In the genomic region with DNA sequence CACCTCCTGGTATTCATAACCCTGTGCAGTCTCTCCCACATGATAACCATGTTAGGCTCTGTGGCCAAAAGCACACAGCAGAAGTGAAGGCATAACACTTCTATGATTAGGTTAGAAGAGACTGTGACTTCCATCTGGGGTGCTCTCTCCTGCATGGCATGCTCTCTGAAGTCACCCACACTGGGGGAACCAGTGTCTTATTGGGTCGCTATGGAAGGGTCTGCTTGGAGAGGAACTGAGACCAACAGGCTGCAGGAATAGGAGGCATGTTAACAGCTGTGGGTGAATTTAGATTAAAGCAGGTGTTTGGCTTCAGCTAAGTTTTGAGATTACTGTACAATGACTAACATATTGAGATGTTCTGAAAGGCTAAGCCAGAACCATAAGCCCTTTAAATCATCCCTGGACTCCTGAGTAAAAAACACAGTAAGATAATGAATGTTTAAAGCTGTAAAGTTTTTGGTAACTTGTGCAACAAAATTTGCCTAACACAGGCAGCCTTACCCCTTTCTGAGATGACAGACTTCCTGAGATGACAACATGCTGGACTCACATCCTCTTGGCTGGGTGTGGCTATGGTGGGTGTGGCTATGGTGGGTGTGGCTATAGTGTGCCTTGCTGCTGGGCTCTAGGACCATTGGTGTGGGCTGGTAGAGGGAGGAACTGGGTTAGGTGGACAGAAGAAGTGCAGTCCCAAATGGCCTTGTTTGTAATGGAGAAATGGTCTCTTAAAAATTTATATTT, we compare ENCODE assay signal across 11 mouse cellular contexts. TPM values are rescaled to one million over a fixed set of nuclear protein-coding genes. Genes with fewer than 3 reads are reported as not detected.
DNase-seq lines count a peak whose midpoint lies in the region; ATAC-seq and TF ChIP-seq lines count a peak whose summit lies in the region.
"Had no signal": no experiment of that assay in that cellular context is flagged by ENCODE, and none has a peak within 500 bp of the region (broad histone marks: within the 10 kb centered on the region; RNA-seq: fewer than 3 reads in every experiment).

No protein-coding gene starts in this region.

- no peak overlapping the region for H3K27ac ChIP-seq in lung, postnatal 0 days (ENCODE audit: low read length)
- H3K27ac ChIP-seq in spleen, adult 2 months (ENCODE audit: insufficient read depth, low read length), result peak overlapping the region; percentile 33; the same call in 1 of the 2 replicates
- H3K27ac ChIP-seq in forebrain, embryonic 10.5 days, result no peak overlapping the region
- H3K27ac ChIP-seq: midbrain, embryonic 13.5 days had no signal

- no peak overlapping the region for H3K4me2 ChIP-seq in lung, postnatal 0 days (replicated peaks; ENCODE audit: low read depth, low read length)
- H3K4me2 ChIP-seq: midbrain, embryonic 13.5 days had no signal

- no peak for TF ChIP-seq CTCF in lung, postnatal 0 days (IDR thresholded peaks at IDR 0.05)
- no peak for TF ChIP-seq CTCF in spleen, adult 2 months (IDR thresholded peaks at IDR 0.05; ENCODE audit: extremely low read depth, insufficient read depth, insufficient read length, insufficient replicate concordance)

- H3K36me3 ChIP-seq in lung, postnatal 0 days (ENCODE audit: insufficient read depth, low read length), result no peaks in the 10 kb centered on the region
- H3K36me3 ChIP-seq in spleen, adult 2 months (ENCODE audit: control insufficient read depth, insufficient read depth, low read length), result no peaks in the 10 kb centered on the region
- H3K36me3 ChIP-seq in forebrain, embryonic 10.5 days (replicated peaks), result no peaks in the 10 kb centered on the region

- no peaks in the 10 kb centered on the region for H3K27me3 ChIP-seq in lung, postnatal 0 days (replicated peaks; ENCODE audit: insufficient read depth, low read length)
- no peaks in the 10 kb centered on the region for H3K27me3 ChIP-seq in spleen, adult 2 months (ENCODE audit: control insufficient read depth, insufficient read depth, low read length)
- H3K27me3 ChIP-seq in forebrain, embryonic 10.5 days (ENCODE audit: poor library complexity, severe bottlenecking), result no peaks in the 10 kb centered on the region
- H3K27me3 ChIP-seq: midbrain, embryonic 13.5 days had no signal

- no peaks in the 10 kb centered on the region for H3K4me1 ChIP-seq in lung, postnatal 0 days (ENCODE audit: insufficient read depth, low read depth, low read length)
- peaks cover 3% of the 10 kb centered on the region; the same call in 1 of the 2 replicates for H3K4me1 ChIP-seq in spleen, adult 2 months (ENCODE audit: control insufficient read depth, insufficient read depth, insufficient read length)
- H3K4me1 ChIP-seq in forebrain, embryonic 10.5 days, result no peaks in the 10 kb centered on the region

- peak; percentile 36 for DNase-seq in adrenal gland, postnatal 14 days
- DNase-seq in adrenal gland, adult 2 months, result no peak
- peak; percentile 8 for DNase-seq in ZHBTc4 (ENCODE audit: low read depth, low spot score)
- peak; percentile 62 for DNase-seq in lung, postnatal 0 days (ENCODE audit: low spot score)
- peak; percentile 43 to 50 for DNase-seq in spleen, adult 2 months (ENCODE audit: low read depth in 1 of 2, low spot score in 2 of 2)
- DNase-seq in urinary bladder, postnatal 14 days (ENCODE audit: low spot score), result no peak
- no peak for DNase-seq in urinary bladder, postnatal 4 days (ENCODE audit: low spot score in 2 of 2)
- no peak for DNase-seq in forebrain, embryonic 10.5 days (ENCODE audit: extremely low spot score, low spot score)
- DNase-seq: cerebellum, postnatal 36 days had no signal

- peak; percentile 67 for ATAC-seq in lung, postnatal 0 days
- ATAC-seq: forebrain, embryonic 16.5 days; midbrain, embryonic 13.5 days had no signal

- 76% methylated on average over 1 of the region's 1 CpGs for WGBS in lung, postnatal 0 days
- 26% methylated on average over 1 of the region's 1 CpGs for WGBS in spleen, adult 2 months
- 91% methylated on average over 1 of the region's 1 CpGs for WGBS in forebrain, embryonic 10.5 days

- H3K9me3 ChIP-seq in lung, postnatal 0 days (ENCODE audit: low read length), result no peaks in the 10 kb centered on the region
- H3K9me3 ChIP-seq in forebrain, embryonic 10.5 days, result no peaks in the 10 kb centered on the region; the same call in 1 of the 2 replicates
- H3K9me3 ChIP-seq: midbrain, embryonic 13.5 days had no signal

- no peak overlapping the region for H3K9ac ChIP-seq in lung, postnatal 0 days (replicated peaks; ENCODE audit: low read depth)
- H3K9ac ChIP-seq: midbrain, embryonic 13.5 days had no signal

- no peak for TF ChIP-seq EP300 in lung, postnatal 0 days (IDR thresholded peaks at IDR 0.05)

- no peak overlapping the region for H3K4me3 ChIP-seq in lung, postnatal 0 days (ENCODE audit: low read depth, low read length)
- H3K4me3 ChIP-seq in spleen, adult 2 months (ENCODE audit: extremely low read depth, insufficient read depth, insufficient read length), result no peak overlapping the region
- H3K4me3 ChIP-seq in forebrain, embryonic 10.5 days, result no peak overlapping the region
- H3K4me3 ChIP-seq: midbrain, embryonic 13.5 days had no signal

- no peak for TF ChIP-seq POLR2A in spleen, adult 2 months (IDR thresholded peaks at IDR 0.05; ENCODE audit: low read depth, low read length)

RNA-seq across cellular contexts. Expression of gene Ptpn5, which starts 29.6 kb away (rescaled TPM):
- 0.90 and 1.4 TPM in 2 replicates for total RNA-seq in adrenal gland, postnatal 14 days (2021)
- total RNA-seq in adrenal gland, adult 2 months (2021), result under 1 TPM; 0.41 to 0.66 TPM
- polyA plus RNA-seq in adrenal gland, adult 2 months (2012; rRNA removed), result 0.18 and 0.35 TPM in 2 replicates
- 1.2 and 1.7 TPM in 2 replicates for polyA plus RNA-seq in lung, postnatal 0 days (2015; fragmentation: Nextera tagmentation; extraction: Ambion mirVana)
- polyA plus RNA-seq in spleen, adult 2 months (2012; rRNA removed), result 0.46 and 0.60 TPM in 2 replicates
- polyA plus RNA-seq in forebrain, embryonic 10.5 days (2016; fragmentation: Nextera tagmentation; extraction: Ambion mirVana), result 2.9 and 4.1 TPM in 2 replicates

RNA-seq across cellular contexts. Expression of gene Tmem86a, which starts 53.4 kb away (rescaled TPM):
- 21.8 and 29.2 TPM in 2 replicates for total RNA-seq in adrenal gland, postnatal 14 days (2021)
- 10 to 100 TPM; 17.9 to 61.5 TPM for total RNA-seq in adrenal gland, adult 2 months (2021)
- 93.2 and 164 TPM in 2 replicates for polyA plus RNA-seq in adrenal gland, adult 2 months (2012; rRNA removed)
- 36.2 and 36.5 TPM in 2 replicates for polyA plus RNA-seq in lung, postnatal 0 days (2015; fragmentation: Nextera tagmentation; extraction: Ambion mirVana)
- 57.1 and 60.7 TPM in 2 replicates for polyA plus RNA-seq in spleen, adult 2 months (2012; rRNA removed)
- 9.8 and 10.5 TPM in 2 replicates for polyA plus RNA-seq in forebrain, embryonic 10.5 days (2016; fragmentation: Nextera tagmentation; extraction: Ambion mirVana)

Comparison
In these comparisons a context has a peak if more than half of its experiments do, and no peak if none do; other contexts are left out.
1. DNase-seq: peak in adrenal gland, postnatal 14 days (single experiment), ZHBTc4 (single experiment), lung, postnatal 0 days (single experiment) and spleen, adult 2 months (2 of 2); none in adrenal gland, adult 2 months (single experiment), urinary bladder, postnatal 14 days (single experiment), urinary bladder, postnatal 4 days (0 of 2) and forebrain, embryonic 10.5 days (single experiment).